Mouse (Mus musculus) monocyte, adult 5-6 weeks (primary cell): Measurements from ENCODE around the gene Adgrb3. TPM values are rescaled to one million over a fixed set of nuclear protein-coding genes. Genes with fewer than 3 reads are reported as not detected.
"Not testable (repeated sequence)": the region's sequence is repeated elsewhere in the genome, so short reads cannot be mapped to it uniquely, and the experiment has no call there.

Source experiments
- ATAC-seq: fragments of 153-309, 156-312 bp; replicated peaks from 2 replicates; pipeline ENCODE4 v1.8.0; 2017; ENCODE audit warnings: mild to moderate bottlenecking; ENCODE audit not compliant: low TSS enrichment, insufficient number of reproducible peaks, severe bottlenecking, poor library complexity, low FRiP score
- total RNA-seq: library from RNA; stranded (forward); fragments of 200-1000, 200-491, 200-594 nt; gene quantifications from 3 replicates; pipeline ENCODE4 v1.2.3, GENCODE M21; 2017

The Adgrb3 gene
- total RNA-seq, 1 experiment from 2014 or later = not detected

DNA sequence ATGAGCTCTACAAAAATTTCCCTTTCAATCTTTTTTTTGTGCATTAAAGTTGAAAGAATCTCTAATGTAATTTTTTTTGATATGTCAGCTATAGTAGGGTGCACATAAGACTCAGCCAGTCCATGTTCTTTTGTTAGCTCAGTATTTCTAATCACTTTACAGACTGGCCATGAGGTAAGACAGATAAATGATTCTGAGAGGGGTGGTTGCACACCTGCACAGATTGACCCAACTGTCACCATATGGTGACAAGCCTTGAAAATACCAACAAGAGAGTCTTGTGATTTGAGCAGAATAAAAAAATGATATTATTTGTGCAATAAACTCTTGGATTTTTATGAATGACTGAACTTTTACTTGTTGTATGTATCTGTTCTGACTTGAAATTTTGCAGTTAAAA, 74.2 kb downstream of the Adgrb3 start:
- ATAC-seq = no peak

DNA sequence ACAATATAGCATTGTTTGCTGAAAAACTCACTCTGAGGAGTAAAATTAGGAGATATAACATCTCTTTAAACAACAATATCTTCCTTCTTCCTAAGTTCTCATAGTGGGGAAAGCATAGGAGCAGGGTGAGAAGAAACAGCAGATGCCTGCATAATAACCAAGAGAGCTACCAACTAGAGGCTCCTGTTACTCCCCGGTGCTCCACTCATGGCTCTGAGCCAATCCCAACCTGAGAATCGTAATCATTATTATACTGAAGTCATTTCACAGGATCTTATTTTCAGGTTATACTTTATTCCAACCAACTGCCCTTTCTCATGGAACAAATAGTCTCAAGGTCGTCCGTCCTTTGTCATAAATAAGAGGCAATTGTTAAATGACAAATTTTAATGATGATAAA, 75.0 kb downstream of the Adgrb3 start:
- ATAC-seq = no peak

DNA sequence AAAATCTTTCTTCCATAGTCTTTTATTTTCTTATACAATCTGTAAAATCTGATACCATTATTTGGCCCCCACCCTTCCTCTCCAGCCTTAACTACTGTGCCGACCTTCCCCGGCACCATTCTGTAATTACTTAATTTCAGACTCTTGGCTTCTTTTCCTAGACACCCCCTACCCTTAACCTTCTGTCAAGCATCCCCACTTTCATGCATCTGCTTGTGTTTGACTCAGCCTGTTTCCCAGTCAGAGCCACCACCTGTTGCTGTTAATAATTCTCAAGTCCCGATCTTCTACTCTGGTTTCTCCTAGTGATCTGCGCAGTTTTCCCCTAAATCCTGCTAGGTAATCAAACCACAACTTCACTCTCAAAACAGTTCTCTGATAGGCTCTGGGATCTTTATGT, 83.9 kb downstream of the Adgrb3 start:
- ATAC-seq = no peak

DNA sequence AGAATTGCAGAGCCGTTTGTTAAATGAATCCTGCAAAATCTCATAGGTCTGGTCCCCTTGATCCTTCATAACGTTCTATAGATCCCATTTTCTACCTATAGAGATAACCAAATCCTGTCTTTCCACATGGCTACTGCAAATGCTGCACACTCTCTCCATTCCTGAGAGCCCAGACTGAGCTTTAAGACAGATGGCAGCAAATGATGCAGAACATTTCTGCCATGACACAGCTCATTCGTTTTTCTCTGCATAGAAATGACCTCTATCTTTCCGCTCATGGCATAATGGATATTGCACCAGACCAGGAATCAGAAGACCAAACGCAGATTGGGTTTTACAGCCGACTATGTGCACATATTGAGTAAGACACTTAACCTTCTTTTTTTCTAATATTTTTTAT, 84.8 kb downstream of the Adgrb3 start:
- ATAC-seq = no peak

DNA sequence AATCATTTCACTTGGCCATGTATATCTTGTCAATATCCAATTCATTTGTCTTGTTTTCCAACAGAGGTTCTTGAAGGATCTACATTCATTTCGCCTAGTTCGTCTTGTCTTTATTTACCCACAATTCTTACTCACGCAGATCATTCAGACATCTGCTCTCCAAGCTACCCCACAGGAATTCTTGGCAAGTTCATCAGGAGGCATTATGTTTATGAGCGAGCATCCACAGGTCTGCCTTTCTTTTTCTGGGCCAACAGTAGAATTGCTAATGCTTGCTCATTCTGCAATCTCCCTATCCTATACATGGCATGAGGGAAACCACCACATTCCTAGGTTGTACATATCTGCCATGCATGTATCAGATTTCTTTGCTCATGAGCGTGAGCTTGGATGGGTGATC, 99.7 kb downstream of the Adgrb3 start:
- no peak for ATAC-seq

DNA sequence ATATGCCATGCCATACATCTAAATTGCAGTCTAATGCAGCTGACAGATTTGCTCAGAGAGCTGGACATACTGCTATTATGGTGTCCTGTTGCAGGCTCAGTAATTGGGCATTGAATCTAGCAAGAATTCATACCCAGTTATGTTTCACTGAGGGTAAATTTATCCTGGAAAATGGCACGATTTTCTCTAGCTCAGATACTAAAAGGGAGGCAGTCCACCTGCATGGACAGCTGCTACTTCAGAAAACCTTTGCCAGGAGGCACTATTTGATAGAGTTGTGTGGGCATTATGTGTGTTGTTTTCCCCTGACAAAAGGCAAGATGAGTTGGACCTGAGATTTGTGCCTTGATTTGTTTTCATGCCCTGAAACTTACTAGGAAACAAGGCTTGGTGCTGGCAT, 118.0 kb downstream of the Adgrb3 start:
- no peak for ATAC-seq

DNA sequence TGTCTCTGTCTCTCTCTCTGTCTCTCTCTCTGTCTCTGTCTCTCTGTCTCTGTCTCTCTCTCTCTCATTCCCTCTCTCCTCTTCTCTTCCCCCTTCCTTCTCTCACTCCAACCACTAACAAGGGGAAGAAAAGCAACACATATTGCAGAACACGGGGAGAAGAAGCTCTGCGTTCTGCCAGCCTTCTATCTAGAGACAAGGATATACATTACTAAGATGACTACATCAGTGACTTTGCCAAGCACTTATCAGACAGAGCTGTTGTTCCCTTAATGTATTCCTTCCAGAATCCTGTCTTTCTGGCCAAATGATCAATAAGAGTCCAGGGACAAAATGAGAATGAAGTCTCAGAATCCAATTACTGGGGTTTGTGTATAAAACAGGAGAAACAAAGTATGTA, 123.2 kb downstream of the Adgrb3 start:
- no peak for ATAC-seq

DNA sequence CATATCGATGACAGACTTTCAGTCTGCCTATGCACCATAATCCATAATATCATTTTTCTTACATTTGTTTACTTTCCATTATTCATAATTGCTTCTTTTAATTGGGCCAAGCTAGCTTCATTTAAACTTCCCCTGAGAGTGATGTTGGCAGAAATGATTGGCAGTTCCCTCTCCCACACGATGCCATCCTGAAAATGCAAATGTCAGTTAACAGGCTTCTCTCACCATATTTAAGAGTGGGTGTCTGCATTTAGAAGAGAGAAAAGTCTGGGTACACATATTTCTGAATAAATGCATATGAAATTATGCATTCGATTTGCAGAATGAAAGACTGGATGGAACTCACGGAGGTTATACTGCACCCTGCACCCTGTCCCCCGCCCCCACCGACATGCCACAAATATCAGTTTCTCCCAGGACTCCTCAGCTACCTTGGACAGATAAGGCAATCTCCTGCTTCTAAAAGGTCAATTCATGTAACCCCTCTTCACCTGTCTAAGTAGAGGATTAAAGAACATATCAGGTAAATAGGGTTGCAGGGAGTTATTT, 130.7 kb downstream of the Adgrb3 start:
- ATAC-seq = no peak

DNA sequence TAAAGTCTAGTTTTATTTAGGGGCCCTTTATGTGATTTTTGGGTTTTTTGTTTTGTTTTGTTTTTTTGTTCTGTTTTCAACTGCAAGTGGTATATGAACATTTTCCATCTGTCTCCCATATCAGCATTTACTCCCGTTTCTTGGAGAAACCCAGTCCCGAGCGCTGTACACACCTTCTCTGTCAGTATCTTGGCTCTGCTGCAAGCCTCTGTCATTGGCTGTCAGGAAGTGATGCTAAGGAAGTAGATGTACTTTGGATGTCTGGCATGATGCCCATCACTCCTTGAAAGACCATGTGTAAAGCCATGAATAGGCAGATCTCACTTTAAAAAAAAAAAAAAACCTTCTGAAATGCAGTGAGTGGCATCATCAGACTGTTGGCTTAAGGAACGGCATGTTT, 132.3 kb downstream of the Adgrb3 start:
- no peak for ATAC-seq

DNA sequence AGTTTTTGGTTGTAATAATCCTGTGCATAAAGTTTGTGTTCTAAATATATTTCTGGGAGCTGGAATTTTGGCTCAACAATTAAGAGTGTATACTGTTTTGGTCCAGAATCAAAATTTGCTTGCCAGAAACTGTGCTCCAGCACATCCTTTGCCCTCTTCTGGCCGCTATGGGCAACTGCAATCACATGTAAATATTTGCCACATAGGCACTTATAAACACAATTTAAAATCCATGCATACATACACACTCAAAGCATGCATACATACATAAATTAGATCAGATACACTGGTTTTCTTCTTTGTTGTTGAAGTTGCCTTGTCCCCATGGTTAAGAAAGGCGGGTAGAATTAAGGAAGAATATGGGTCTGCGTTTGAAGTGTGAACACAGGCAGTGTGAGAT, 132.7 kb downstream of the Adgrb3 start:
- no peak for ATAC-seq

DNA sequence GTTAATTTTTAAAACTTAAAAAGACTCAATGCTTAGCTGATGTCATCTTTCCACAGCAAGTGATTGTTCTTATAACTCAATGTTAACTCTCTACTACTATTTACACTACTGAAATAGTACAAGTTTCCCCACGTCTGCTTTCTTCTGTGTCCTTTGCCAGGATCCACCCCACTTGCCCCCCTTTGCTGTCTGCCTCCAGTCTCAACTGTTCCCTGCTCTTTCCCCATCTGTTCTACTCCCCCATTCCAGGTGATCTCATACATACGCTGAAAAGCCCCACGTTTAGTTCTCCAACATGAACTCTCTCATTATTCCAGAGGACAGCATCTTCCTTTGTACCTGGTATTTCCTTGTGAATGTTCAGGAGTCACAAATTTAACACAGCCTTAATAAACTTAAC, 147.4 kb downstream of the Adgrb3 start:
- no peak for ATAC-seq

DNA sequence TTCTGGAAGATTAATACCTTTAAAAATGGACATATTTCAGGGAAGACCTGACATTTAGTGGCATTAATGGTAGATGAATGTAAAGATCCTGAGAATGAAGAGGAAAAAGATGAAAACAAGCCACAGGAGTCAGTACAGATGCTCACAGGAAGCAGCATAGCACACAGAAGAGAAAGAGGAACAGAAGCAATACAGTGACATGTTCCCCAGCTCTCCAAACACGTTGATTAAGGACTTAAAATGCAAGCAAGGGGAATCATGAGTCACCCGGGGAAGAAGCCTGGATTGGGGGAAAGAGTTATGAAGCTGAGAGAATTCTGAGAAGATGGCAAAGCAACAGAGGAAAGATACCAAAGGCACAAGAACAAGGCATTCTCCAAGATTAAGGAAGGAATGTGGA, 149.9 kb downstream of the Adgrb3 start:
- ATAC-seq = no peak

DNA sequence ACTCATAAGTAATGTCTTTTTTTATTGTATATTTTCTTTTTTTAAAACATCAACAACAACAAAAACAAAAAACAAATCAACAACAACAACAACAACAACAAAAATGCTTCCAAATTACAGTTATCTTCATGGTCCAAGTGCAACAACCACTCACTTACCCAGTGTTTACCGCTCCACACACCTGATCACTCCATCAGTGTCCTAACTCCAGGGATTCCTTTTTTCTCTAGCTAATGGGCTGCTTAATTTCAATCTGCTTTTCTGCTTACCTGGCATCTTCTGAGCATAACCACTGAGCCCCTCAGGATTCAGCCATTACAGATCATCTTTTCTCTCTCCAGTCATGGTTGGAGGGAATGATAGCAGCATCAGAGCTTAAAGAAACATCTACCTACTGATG, 176.8 kb downstream of the Adgrb3 start:
- ATAC-seq = no peak

DNA sequence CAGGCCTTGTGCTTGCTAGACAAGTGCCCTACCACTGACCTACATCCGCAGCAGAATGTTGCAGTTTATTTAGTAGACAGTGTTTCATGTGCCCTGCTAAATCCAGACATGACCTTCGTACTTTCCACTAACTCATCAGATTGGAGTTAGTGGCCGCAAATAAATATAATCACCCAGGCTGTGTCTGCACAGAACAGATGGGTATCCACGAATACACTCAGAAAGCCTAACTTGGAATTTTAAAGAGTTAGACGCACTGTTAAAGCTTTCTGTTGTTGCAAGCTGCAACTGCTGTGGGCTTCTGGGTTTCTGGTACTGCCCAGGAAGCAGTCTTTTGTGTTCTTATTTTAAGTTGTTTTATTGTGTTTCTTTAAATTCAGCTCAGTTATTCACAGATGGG, 185.3 kb downstream of the Adgrb3 start:
- ATAC-seq = no peak

DNA sequence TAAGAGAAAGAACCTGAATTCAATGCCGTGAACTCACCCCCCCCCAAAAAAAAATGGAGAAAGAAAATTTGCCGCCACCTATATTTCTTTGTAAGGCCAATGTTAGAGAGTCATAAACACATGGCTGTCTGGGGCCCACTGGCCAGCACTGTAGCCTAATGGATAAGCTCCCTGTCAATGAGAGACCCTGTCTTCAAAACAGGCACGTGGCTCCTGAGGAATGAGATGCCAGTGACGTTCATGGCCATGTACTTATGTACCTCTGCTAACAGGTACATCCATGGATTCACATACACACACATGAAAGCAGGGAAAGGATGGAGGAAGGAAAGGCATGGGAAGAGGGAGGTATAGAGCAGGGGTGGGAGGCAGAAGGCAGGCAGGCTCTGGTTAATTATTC, 208.0 kb downstream of the Adgrb3 start:
- ATAC-seq = no peak

DNA sequence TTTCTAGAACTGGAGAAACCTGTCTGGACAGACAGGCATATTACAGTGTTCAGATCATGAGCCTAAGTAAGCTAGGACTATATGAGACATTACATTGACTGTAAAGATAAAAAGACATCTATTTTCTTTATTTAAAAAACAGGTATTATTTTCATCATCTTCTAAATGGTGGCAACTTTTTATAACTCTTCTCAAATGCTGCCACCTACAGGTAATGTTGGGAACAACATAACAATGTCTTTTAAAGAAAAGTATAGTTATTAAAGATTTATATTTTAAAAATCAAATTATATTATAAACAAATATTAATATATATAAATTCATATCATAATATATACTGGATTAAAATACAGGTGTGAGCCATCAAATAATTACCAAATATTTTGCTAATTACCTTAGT, 212.6 kb downstream of the Adgrb3 start:
- ATAC-seq = no peak

DNA sequence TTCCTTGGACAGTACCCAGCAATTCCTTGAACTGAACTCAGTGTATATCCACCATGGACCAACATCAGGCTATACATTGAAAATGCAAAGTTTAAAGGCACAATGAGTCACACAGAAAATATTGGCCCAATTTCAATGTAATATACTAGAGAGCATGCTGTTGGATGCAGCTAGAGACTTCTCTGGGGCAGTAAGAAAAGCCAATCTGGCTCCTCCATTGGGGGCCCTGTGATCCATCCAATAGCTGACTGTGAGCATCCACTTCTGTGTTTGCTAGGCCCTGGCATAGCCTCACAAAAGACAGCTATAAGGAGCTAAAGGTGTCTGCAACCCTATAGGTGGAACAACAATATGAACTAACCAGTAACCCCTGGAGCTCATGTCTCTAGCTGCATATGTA, 218.7 kb downstream of the Adgrb3 start:
- ATAC-seq = not testable (repeated sequence)

DNA sequence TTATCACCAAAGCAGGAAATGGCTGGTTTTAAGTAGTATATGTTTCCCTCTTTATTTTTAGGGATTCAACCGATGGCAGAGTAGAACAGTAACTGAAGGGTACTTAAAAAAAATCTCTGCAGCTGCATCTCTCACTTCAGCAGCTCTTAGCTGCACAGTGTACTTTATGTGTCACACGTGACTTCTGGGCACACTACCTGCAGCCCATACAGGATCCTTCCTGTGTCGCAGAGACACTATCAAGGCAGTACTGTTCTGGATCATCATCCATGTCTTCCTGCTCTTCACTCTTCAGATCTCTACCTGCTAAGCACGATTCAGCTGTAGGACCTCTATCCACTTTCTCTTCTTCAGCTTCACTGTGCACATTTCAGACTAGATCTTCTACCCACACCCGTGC, 230.6 kb downstream of the Adgrb3 start:
- no peak for ATAC-seq

DNA sequence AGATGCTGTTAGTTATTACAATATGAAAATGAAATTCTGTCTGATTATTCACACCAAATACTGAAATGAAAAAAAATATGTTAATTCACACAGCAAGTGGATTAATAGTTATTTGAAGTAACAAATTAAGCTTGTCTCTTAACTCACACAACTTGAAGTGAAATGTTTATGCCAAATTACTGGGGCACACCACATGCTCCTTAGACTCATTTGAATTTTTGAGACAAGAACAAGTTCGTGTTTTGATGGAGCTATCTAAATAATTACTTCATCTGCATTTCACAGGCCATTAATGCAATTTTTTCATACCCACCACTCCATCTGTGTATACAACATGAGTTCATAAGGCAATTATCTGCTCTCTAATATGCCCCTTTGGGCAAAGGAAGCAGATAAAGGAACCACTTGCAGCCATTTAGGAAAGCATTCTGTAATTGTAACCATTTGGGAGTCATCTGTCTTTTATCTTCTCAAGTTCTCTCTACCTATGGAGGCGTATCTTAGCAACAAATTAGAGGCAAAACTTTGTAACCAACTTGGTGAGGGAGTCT, 240.9 kb downstream of the Adgrb3 start:
- no peak for ATAC-seq

DNA sequence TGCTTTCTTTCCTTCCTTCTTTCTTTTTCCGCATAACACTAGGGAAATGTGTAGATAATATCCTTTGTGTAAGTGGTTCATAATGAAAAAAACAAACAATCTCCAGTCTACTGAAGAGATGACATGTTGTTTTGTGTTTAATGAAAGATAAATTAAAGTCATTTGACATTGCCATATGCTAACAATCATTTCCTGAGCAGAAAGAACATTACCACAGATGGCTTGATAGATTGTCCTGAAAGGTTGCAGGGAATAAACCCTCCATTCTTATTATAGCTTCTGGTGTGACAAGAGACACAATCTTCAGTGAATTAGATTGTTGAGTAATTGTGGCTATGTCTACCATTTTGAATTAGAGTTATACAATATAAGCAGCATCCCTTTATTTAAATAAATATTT, 247.8 kb downstream of the Adgrb3 start:
- no peak for ATAC-seq

DNA sequence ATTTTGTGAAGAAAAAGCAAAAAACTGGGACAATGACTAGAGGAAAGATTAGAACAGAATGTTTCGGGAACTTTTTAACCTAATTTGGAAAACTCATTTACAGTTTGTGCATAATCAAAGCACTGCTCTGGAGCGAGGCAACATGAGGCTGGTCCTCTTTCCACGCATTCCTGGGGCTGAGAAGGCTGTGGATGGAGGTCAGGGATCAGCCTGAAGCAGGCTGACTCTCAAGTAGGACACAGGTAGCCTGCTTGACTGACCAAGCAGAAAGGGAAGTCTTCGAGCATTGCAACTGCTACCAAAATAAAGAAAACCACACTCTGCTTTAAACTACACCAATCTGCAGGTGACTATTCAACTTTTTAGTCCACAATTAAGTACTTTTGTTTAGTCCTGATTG, 251.7 kb downstream of the Adgrb3 start:
- ATAC-seq = no peak
